Mouse (Mus musculus): ENCODE data around the gene Slc22a15. TPM values are rescaled to one million over a fixed set of nuclear protein-coding genes. Genes with fewer than 3 reads are reported as not detected.

Slc22a15 gene
- total RNA-seq, 1 experiment, result 0.76 TPM

DNA sequence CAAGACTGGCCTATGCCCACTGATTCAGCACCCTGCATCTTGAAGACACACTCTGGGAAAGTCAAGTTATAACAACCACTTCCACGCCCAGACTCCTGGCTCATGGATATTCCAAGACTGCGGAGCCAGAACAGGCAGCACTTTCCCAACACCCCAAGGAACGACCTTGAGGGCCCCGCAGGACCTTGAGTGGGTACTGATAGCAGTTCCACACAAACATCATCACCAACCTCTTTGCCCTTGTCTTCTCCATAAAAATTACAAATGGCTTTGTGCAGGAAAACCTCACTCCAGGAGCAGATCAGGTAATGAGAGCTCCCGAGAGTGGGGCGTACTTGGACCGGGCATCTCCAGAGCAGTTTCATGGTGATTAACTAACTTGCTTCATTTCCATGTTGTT, 19.5 kb downstream of the Slc22a15 start:
- H3K9ac ChIP-seq (ENCODE audit: insufficient read depth, low read depth, low read length, poor library complexity, severe bottlenecking), result no peak overlapping the region
- no peaks in the 10 kb centered on the region for H3K4me1 ChIP-seq (ENCODE audit: control insufficient read depth in 2 of 2, insufficient read depth in 2 of 2, low read length in 2 of 2, poor library complexity in 1 of 2)
- TF ChIP-seq ZNF384 (IDR thresholded peaks at IDR 0.05; ENCODE audit: low read depth, low read length) (no peak), ZC3H11A (IDR thresholded peaks at IDR 0.05; ENCODE audit: borderline replicate concordance, low read depth, low read length) (no peak), MAFK (IDR thresholded peaks at IDR 0.05; ENCODE audit: insufficient read depth, low read depth, low read length) (no peak)
- H3K36me3 ChIP-seq (ENCODE audit: control insufficient read depth, insufficient read depth, low read length, poor library complexity, severe bottlenecking), result no peaks in the 10 kb centered on the region
- DNase-seq (ENCODE audit: low read depth, low spot score), result no peak
- H3K9me3 ChIP-seq (ENCODE audit: control insufficient read depth, insufficient read depth, low read depth, low read length), result no peaks in the 10 kb centered on the region
- H3K4me3 ChIP-seq (ENCODE audit: insufficient read depth in 1 of 2, low read depth in 1 of 2, low read length in 2 of 2, poor library complexity in 1 of 2, severe bottlenecking in 1 of 2), result no peak overlapping the region
- H3K27ac ChIP-seq (ENCODE audit: insufficient read depth, low read depth, low read length, poor library complexity, severe bottlenecking), result no peak overlapping the region
- in situ Hi-C loops (cut with MboI; ENCODE audit: low sequenced_read_pairs in 2 of 2, unreplicated experiment in 2 of 2), result no loop called here

DNA sequence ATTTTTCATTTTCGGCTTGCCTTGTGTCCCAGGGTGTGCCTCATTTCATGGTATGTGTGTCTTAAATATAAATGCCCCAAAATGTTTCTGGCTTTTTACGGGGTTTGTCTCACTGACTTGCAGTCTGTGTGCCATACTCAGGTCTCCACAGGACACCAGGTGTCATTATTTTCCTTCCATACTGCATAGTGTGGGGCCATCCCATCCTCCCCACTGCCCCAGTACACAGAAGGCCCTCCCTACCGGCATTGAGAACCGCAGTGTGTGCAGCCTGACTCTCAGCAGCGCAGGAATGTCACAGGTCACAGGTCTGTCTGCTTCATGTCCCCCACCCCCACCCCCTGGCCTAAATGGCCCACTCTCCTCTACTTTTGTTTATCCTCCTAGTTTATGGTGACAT, 21.2 kb downstream of the Slc22a15 start:
- Histone ChIP-seq H3K4me3 (ENCODE audit: insufficient read depth in 1 of 2, low read depth in 1 of 2, low read length in 2 of 2, poor library complexity in 1 of 2, severe bottlenecking in 1 of 2) (no peak overlapping the region), H3K36me3 (ENCODE audit: control insufficient read depth, insufficient read depth, low read length, poor library complexity, severe bottlenecking) (no peaks in the 10 kb centered on the region), H3K9me3 (ENCODE audit: control insufficient read depth, insufficient read depth, low read depth, low read length) (no peaks in the 10 kb centered on the region), H3K9ac (ENCODE audit: insufficient read depth, low read depth, low read length, poor library complexity, severe bottlenecking) (no peak overlapping the region), H3K4me1 (ENCODE audit: control insufficient read depth in 2 of 2, insufficient read depth in 2 of 2, low read length in 2 of 2, poor library complexity in 1 of 2) (no peaks in the 10 kb centered on the region), H3K27ac (ENCODE audit: insufficient read depth, low read depth, low read length, poor library complexity, severe bottlenecking) (no peak overlapping the region)
- in situ Hi-C loops (cut with MboI; ENCODE audit: low sequenced_read_pairs in 2 of 2, unreplicated experiment in 2 of 2), result no loop called here
- no peak for TF ChIP-seq CHD2 (IDR thresholded peaks at IDR 0.05; ENCODE audit: low read depth, low read length)
- no peak for TF ChIP-seq ZC3H11A (IDR thresholded peaks at IDR 0.05; ENCODE audit: borderline replicate concordance, low read depth, low read length)
- TF ChIP-seq MAFK (IDR thresholded peaks at IDR 0.05; ENCODE audit: insufficient read depth, low read depth, low read length), result no peak
- no peak for TF ChIP-seq HCFC1 (IDR thresholded peaks at IDR 0.05; ENCODE audit: borderline replicate concordance, insufficient read depth, low read length)
- no peak for TF ChIP-seq ZNF384 (IDR thresholded peaks at IDR 0.05; ENCODE audit: low read depth, low read length)
- no peak for DNase-seq (ENCODE audit: low read depth, low spot score)

DNA sequence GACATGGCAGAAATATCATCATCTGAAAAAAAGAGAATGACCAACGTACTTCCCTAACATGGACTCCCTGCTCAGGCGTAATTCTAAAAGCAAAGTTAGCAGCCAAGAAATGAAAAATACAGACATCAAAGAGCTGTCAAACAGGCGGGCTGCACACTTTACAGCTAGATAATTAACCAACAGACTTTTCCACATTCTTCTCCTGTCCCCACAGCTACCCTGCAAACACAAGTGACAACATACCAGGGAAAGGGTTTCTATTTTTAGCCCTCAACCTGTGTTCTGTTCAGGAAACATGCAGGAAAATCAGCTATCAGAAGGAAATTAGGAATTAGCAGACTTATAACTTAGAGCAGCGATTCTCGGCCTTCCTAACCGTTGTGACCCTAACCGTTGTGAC, 21.9 kb downstream of the Slc22a15 start:
- no peaks in the 10 kb centered on the region for H3K36me3 ChIP-seq (ENCODE audit: control insufficient read depth, insufficient read depth, low read length, poor library complexity, severe bottlenecking)
- H3K27ac ChIP-seq (ENCODE audit: insufficient read depth, low read depth, low read length, poor library complexity, severe bottlenecking), result no peak overlapping the region
- no peak for TF ChIP-seq HCFC1 (IDR thresholded peaks at IDR 0.05; ENCODE audit: borderline replicate concordance, insufficient read depth, low read length)
- TF ChIP-seq ZNF384 (IDR thresholded peaks at IDR 0.05; ENCODE audit: low read depth, low read length), result no peak
- no peak for TF ChIP-seq MAFK (IDR thresholded peaks at IDR 0.05; ENCODE audit: insufficient read depth, low read depth, low read length)
- TF ChIP-seq ZC3H11A (IDR thresholded peaks at IDR 0.05; ENCODE audit: borderline replicate concordance, low read depth, low read length), result no peak
- no peak for TF ChIP-seq CHD2 (IDR thresholded peaks at IDR 0.05; ENCODE audit: low read depth, low read length)
- DNase-seq (ENCODE audit: low read depth, low spot score), result no peak
- H3K4me3 ChIP-seq (ENCODE audit: insufficient read depth in 1 of 2, low read depth in 1 of 2, low read length in 2 of 2, poor library complexity in 1 of 2, severe bottlenecking in 1 of 2), result no peak overlapping the region
- in situ Hi-C loops (cut with MboI; ENCODE audit: low sequenced_read_pairs in 2 of 2, unreplicated experiment in 2 of 2), result no loop called here
- no peaks in the 10 kb centered on the region for H3K4me1 ChIP-seq (ENCODE audit: control insufficient read depth in 2 of 2, insufficient read depth in 2 of 2, low read length in 2 of 2, poor library complexity in 1 of 2)
- H3K9me3 ChIP-seq (ENCODE audit: control insufficient read depth, insufficient read depth, low read depth, low read length), result no peaks in the 10 kb centered on the region
- no peak overlapping the region for H3K9ac ChIP-seq (ENCODE audit: insufficient read depth, low read depth, low read length, poor library complexity, severe bottlenecking)

DNA sequence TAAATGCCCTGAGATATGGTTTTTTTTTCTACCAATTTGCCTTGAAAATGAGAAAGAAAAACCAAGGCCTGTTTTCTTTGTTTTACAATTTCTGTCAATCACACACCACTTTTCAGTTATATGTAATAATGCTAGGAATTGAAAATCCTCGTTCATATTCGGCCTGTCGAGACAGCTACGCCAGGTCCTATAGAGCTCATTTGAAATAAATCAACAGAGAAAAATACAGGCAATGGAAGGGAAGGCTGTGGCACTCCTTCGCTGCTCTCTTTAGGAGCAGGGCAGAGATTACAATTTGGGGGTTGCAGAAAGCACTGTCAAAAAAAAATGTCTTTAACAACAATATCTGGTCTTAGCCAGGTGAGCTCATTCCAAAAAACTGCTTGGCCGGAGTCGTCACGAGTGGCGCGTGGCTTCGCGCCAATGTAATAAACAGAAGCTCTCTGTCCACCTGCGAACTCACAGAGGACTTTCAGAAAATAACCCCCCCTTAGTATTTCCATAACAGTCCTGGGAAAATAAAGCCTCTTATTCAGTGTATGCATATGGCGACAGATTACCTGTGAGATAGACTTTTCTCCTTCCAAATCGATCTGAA, 26.8 kb downstream of the Slc22a15 start:
- Histone ChIP-seq H3K9ac (ENCODE audit: insufficient read depth, low read depth, low read length, poor library complexity, severe bottlenecking) (no peak overlapping the region), H3K36me3 (ENCODE audit: control insufficient read depth, insufficient read depth, low read length, poor library complexity, severe bottlenecking) (no peaks in the 10 kb centered on the region), H3K4me3 (ENCODE audit: insufficient read depth in 1 of 2, low read depth in 1 of 2, low read length in 2 of 2, poor library complexity in 1 of 2, severe bottlenecking in 1 of 2) (no peak overlapping the region), H3K4me1 (ENCODE audit: control insufficient read depth in 2 of 2, insufficient read depth in 2 of 2, low read length in 2 of 2, poor library complexity in 1 of 2) (no peaks in the 10 kb centered on the region), H3K27ac (ENCODE audit: insufficient read depth, low read depth, low read length, poor library complexity, severe bottlenecking) (no peak overlapping the region), H3K9me3 (ENCODE audit: control insufficient read depth, insufficient read depth, low read depth, low read length) (no peaks in the 10 kb centered on the region)
- in situ Hi-C loops (cut with MboI; ENCODE audit: low sequenced_read_pairs in 2 of 2, unreplicated experiment in 2 of 2), result no loop called here
- no peak for DNase-seq (ENCODE audit: low read depth, low spot score)
- TF ChIP-seq ZC3H11A (IDR thresholded peaks at IDR 0.05; ENCODE audit: borderline replicate concordance, low read depth, low read length), result no peak
- no peak for TF ChIP-seq ZNF384 (IDR thresholded peaks at IDR 0.05; ENCODE audit: low read depth, low read length)
- TF ChIP-seq HCFC1 (IDR thresholded peaks at IDR 0.05; ENCODE audit: borderline replicate concordance, insufficient read depth, low read length), result no peak
- TF ChIP-seq CHD2 (IDR thresholded peaks at IDR 0.05; ENCODE audit: low read depth, low read length), result no peak
- TF ChIP-seq MAFK (IDR thresholded peaks at IDR 0.05; ENCODE audit: insufficient read depth, low read depth, low read length), result no peak

DNA sequence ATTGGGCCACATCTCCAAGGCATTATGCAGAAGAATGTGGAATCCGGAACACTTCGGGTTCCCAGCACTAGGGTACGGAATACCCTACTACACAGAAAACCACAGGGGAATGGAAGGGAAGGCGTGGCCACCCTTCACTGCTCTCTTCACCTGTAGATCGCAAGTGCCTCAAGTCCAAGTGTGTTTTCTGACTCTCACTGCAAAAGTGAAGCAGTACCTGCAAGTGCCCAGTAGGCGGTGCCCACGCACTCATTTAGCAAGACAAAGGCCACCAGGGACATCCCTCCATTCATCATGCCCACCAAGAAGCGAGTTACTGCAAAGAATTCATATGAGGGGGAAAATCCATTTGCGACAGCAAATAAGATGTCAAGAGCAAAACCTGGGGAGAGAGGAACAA, 27.4 kb downstream of the Slc22a15 start:
- peak; percentile 78 for DNase-seq (ENCODE audit: low read depth, low spot score)
- no peaks in the 10 kb centered on the region for H3K9me3 ChIP-seq (ENCODE audit: control insufficient read depth, insufficient read depth, low read depth, low read length)
- no peaks in the 10 kb centered on the region for H3K4me1 ChIP-seq (ENCODE audit: control insufficient read depth in 2 of 2, insufficient read depth in 2 of 2, low read length in 2 of 2, poor library complexity in 1 of 2)
- in situ Hi-C loops (cut with MboI; ENCODE audit: low sequenced_read_pairs in 2 of 2, unreplicated experiment in 2 of 2), result no loop called here
- TF ChIP-seq CHD2 (IDR thresholded peaks at IDR 0.05; ENCODE audit: low read depth, low read length) (no peak), ZC3H11A (IDR thresholded peaks at IDR 0.05; ENCODE audit: borderline replicate concordance, low read depth, low read length) (peak; percentile 66)
- H3K27ac ChIP-seq (ENCODE audit: insufficient read depth, low read depth, low read length, poor library complexity, severe bottlenecking), result no peak overlapping the region
- no peak overlapping the region for H3K9ac ChIP-seq (ENCODE audit: insufficient read depth, low read depth, low read length, poor library complexity, severe bottlenecking)
- H3K36me3 ChIP-seq (ENCODE audit: control insufficient read depth, insufficient read depth, low read length, poor library complexity, severe bottlenecking), result no peaks in the 10 kb centered on the region
- H3K4me3 ChIP-seq (ENCODE audit: insufficient read depth in 1 of 2, low read depth in 1 of 2, low read length in 2 of 2, poor library complexity in 1 of 2, severe bottlenecking in 1 of 2), result no peak overlapping the region
